Comparison of ENCODE assay signal across 26 mouse cellular contexts in the genomic region with DNA sequence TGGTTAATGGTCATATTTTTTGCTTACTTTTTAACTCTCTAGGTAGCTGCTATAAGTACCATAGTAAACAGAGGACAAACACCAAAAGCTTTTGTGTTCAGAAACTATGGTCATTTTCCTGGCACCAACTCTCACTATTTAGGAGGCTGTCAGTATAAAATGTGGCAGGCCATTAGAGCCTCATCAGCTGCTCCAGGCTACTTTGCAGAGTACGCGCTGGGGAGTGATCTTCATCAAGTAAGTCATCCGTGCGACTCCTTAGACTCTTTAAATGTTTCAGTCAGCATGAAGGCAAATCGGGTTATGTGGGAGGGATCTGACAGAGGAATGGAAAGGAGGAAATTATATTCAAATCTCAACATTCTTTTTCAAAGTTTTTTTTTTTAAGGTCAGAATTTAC. TPM values are rescaled to one million over a fixed set of nuclear protein-coding genes. Genes with fewer than 3 reads are reported as not detected.
DNase-seq lines count a peak whose midpoint lies in the region; ATAC-seq and TF ChIP-seq lines count a peak whose summit lies in the region.
"Had no signal": no experiment of that assay in that cellular context is flagged by ENCODE, and none has a peak within 500 bp of the region (broad histone marks: within the 10 kb centered on the region; RNA-seq: fewer than 3 reads in every experiment).

No protein-coding gene starts in this region.

- TF ChIP-seq CTCF in kidney, adult 2 months (conservative IDR thresholded peaks at IDR 0.05; ENCODE audit: insufficient read depth, insufficient read length, low read depth, low read length) = no peak

- H3K4me1 ChIP-seq in kidney, embryonic 14.5 days (ENCODE audit: control insufficient read depth, insufficient read depth, low read length) = no peaks in the 10 kb centered on the region
- H3K4me1 ChIP-seq in kidney, adult 2 months (ENCODE audit: control insufficient read depth, insufficient read depth, low read length) = no peaks in the 10 kb centered on the region
- H3K4me1 ChIP-seq: forebrain, embryonic 13.5 days; heart, embryonic 15.5 days; limb, embryonic 13.5 days; neural tube, embryonic 13.5 days had no signal

- H3K4me2 ChIP-seq in kidney, embryonic 14.5 days (replicated peaks; ENCODE audit: low read depth, low read length) = no peak overlapping the region
- H3K4me2 ChIP-seq: forebrain, embryonic 13.5 days; heart, embryonic 15.5 days; limb, embryonic 13.5 days; liver, embryonic 11.5 days; midbrain, embryonic 11.5 days; neural tube, embryonic 13.5 days had no signal

- DNase-seq in kidney, postnatal 36 days = no peak
- peak; percentile 18 to 33 for DNase-seq in kidney, postnatal 4 days
- DNase-seq in kidney, adult 2 months = no peak
- peak; percentile 22 for DNase-seq in lung, postnatal 10 days
- DNase-seq in lung, postnatal 36 days = no peak
- no peak for DNase-seq in left cerebral cortex, postnatal 14 days (ENCODE audit: low spot score in 2 of 2)
- DNase-seq: adrenal gland, postnatal 10 days; cerebellum, adult 11 months; cerebellum, adult 9-10 months; cerebellum, postnatal 36 days; gastrocnemius, postnatal 25 days; heart, adult 11 months; right cerebral cortex, postnatal 14 days; thymus, postnatal 4 days had no signal

- H3K9me3 ChIP-seq in kidney, embryonic 14.5 days (ENCODE audit: control insufficient read depth, low read length) = no peaks in the 10 kb centered on the region
- H3K9me3 ChIP-seq: forebrain, embryonic 13.5 days; G1E; heart, embryonic 10.5 days; heart, embryonic 15.5 days; limb, embryonic 13.5 days; neural tube, embryonic 13.5 days had no signal

- no peak overlapping the region for H3K9ac ChIP-seq in kidney, embryonic 14.5 days (ENCODE audit: low read depth, low read length)
- H3K9ac ChIP-seq: forebrain, embryonic 13.5 days; heart, embryonic 15.5 days; limb, embryonic 13.5 days; neural tube, embryonic 13.5 days had no signal

- H3K27ac ChIP-seq in kidney, embryonic 14.5 days (ENCODE audit: low read depth, low read length) = no peak overlapping the region
- no peak overlapping the region for H3K27ac ChIP-seq in kidney, adult 2 months (ENCODE audit: insufficient read depth, low read depth, low read length)
- H3K27ac ChIP-seq: forebrain, embryonic 13.5 days; heart, embryonic 10.5 days; heart, embryonic 15.5 days; limb, embryonic 13.5 days; neural tube, embryonic 13.5 days had no signal

- intact Hi-C loops in left cerebral cortex, postnatal 14 days (cut with DNase I) = no loop called here

- no peaks in the 10 kb centered on the region for H3K27me3 ChIP-seq in kidney, embryonic 14.5 days (ENCODE audit: control insufficient read depth, insufficient read depth, low read length)
- no peaks in the 10 kb centered on the region for H3K27me3 ChIP-seq in kidney, adult 2 months (replicated peaks; ENCODE audit: control insufficient read depth, insufficient read depth, low read length)
- H3K27me3 ChIP-seq: forebrain, embryonic 13.5 days; heart, embryonic 15.5 days; limb, embryonic 13.5 days; neural tube, embryonic 13.5 days; Patski had no signal

- TF ChIP-seq POLR2A in kidney, adult 2 months (IDR thresholded peaks at IDR 0.05; ENCODE audit: low read depth, low read length) = no peak

- H3K4me3 ChIP-seq in kidney, embryonic 14.5 days (ENCODE audit: low read length) = no peak overlapping the region
- no peak overlapping the region for H3K4me3 ChIP-seq in kidney, adult 2 months (ENCODE audit: insufficient read depth, low read depth, low read length)
- H3K4me3 ChIP-seq: forebrain, embryonic 13.5 days; heart, embryonic 10.5 days; heart, embryonic 15.5 days; limb, embryonic 13.5 days; neural tube, embryonic 13.5 days had no signal

- WGBS in kidney, embryonic 14.5 days = 18% methylated on average over 5 of the region's 5 CpGs
- WGBS in kidney, adult 2 months = 56% methylated on average over 5 of the region's 5 CpGs

- 0 out of 2 replicates have a peak, but pooled peaks have one; percentile 52 for ATAC-seq in kidney, embryonic 14.5 days (ENCODE audit: low FRiP score, low TSS enrichment)
- ATAC-seq: forebrain, embryonic 13.5 days; intestine, embryonic 16.5 days; Patski had no signal

- peaks cover 11% of the 10 kb centered on the region; the same call in 1 of the 2 replicates for H3K36me3 ChIP-seq in kidney, embryonic 14.5 days (ENCODE audit: control insufficient read depth, insufficient read depth, low read length)
- peaks cover 11% of the 10 kb centered on the region for H3K36me3 ChIP-seq in kidney, adult 2 months (ENCODE audit: control insufficient read depth, insufficient read depth, low read length)

RNA-seq across cellular contexts. Expression of a gene that starts 23.8 kb away (rescaled TPM):
- polyA plus RNA-seq in kidney, embryonic 14.5 days (2014; fragmentation: Nextera tagmentation; extraction: Ambion mirVana) = 7.0 and 12.3 TPM in 2 replicates
- polyA plus RNA-seq in kidney, adult 2 months (2012; rRNA removed) = 0.56 and 0.59 TPM in 2 replicates
- 100 to 1,000 TPM; 515 to 519 TPM for total RNA-seq in left cerebral cortex, postnatal 14 days (2021)
- total RNA-seq: megakaryocyte, adult 5-6 weeks had no signal
- polyA plus RNA-seq: G1E had no signal

Comparison
In these comparisons a context has a peak if more than half of its experiments do, and no peak if none do; other contexts are left out.
1. DNase-seq: peak in kidney, postnatal 4 days (2 of 2) and lung, postnatal 10 days (single experiment); none in kidney, postnatal 36 days (0 of 2), kidney, adult 2 months (single experiment), lung, postnatal 36 days (single experiment) and left cerebral cortex, postnatal 14 days (0 of 2).